16 mouse cellular contexts compared by ENCODE assay signal in the genomic region with DNA sequence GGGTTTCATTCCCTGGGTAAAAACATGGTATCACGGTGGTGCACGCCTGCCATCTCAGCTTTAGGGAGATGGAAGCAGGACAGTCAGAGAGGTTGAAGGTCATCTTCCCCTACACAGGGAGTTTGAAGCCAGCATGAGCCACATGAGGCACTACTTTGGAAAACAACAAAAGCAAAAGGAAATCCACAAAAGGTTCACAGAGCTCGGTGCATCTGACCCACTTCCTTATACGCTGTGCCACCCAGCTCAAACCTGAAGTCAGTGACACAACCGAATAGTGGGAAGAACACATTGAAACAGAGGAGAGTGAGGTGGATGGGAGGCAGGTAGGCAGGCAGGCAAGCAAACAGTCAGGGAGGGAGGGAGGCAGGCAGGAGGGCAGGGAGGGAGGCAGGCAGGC. TPM values are rescaled to one million over a fixed set of nuclear protein-coding genes. Genes with fewer than 3 reads are reported as not detected.
DNase-seq lines count a peak whose midpoint lies in the region; ATAC-seq and TF ChIP-seq lines count a peak whose summit lies in the region.
"Had no signal": no experiment of that assay in that cellular context is flagged by ENCODE, and none has a peak within 500 bp of the region (broad histone marks: within the 10 kb centered on the region; RNA-seq: fewer than 3 reads in every experiment).

No protein-coding gene starts in this region.

- intact Hi-C loops in left cerebral cortex, postnatal 25 days (cut with DNase I): no loop called here

- no peak overlapping the region for H3K4me3 ChIP-seq in liver, embryonic 15.5 days (replicated peaks)
- H3K4me3 ChIP-seq in liver, embryonic 12.5 days: no peak overlapping the region
- H3K4me3 ChIP-seq in bone marrow, adult 2 months (replicated peaks; ENCODE audit: control insufficient read depth, low read depth, low read length): no peak overlapping the region
- H3K4me3 ChIP-seq: heart, embryonic 15.5 days; hindbrain, embryonic 13.5 days had no signal

- no peaks in the 10 kb centered on the region for H3K36me3 ChIP-seq in liver, embryonic 15.5 days (replicated peaks)
- no peaks in the 10 kb centered on the region for H3K36me3 ChIP-seq in liver, embryonic 12.5 days
- H3K36me3 ChIP-seq: heart, embryonic 15.5 days; hindbrain, embryonic 13.5 days had no signal

- TF ChIP-seq CTCF in bone marrow, adult 2 months (IDR thresholded peaks at IDR 0.05; ENCODE audit: control insufficient read depth, insufficient read depth, low read length): no peak

- peak overlapping the region; percentile 61 for H3K27ac ChIP-seq in liver, embryonic 15.5 days (replicated peaks)
- H3K27ac ChIP-seq in liver, embryonic 12.5 days: no peak overlapping the region
- peak overlapping the region; percentile 60 for H3K27ac ChIP-seq in bone marrow, adult 2 months (ENCODE audit: control insufficient read depth, insufficient read depth, low read depth, low read length, poor library complexity)
- H3K27ac ChIP-seq: heart, embryonic 15.5 days; hindbrain, embryonic 13.5 days had no signal

- peaks cover 30% of the 10 kb centered on the region for H3K4me1 ChIP-seq in liver, embryonic 15.5 days (replicated peaks)
- peaks cover 19% of the 10 kb centered on the region for H3K4me1 ChIP-seq in liver, embryonic 12.5 days
- peaks cover 3% of the 10 kb centered on the region; the same call in 1 of the 2 replicates for H3K4me1 ChIP-seq in bone marrow, adult 2 months (ENCODE audit: control insufficient read depth, insufficient read depth, low read length)
- H3K4me1 ChIP-seq: hindbrain, embryonic 13.5 days had no signal

- no peak for ATAC-seq in liver, embryonic 15.5 days (ENCODE audit: insufficient read depth)
- no peak for ATAC-seq in liver, embryonic 12.5 days
- ATAC-seq in megakaryocyte, adult 5-6 weeks (ENCODE audit: poor library complexity, severe bottlenecking): peak; percentile 65

- H3K9ac ChIP-seq in liver, embryonic 15.5 days: no peak overlapping the region
- H3K9ac ChIP-seq in liver, embryonic 12.5 days: no peak overlapping the region
- H3K9ac ChIP-seq: heart, embryonic 15.5 days; hindbrain, embryonic 13.5 days had no signal

- no peaks in the 10 kb centered on the region for H3K27me3 ChIP-seq in liver, embryonic 15.5 days
- H3K27me3 ChIP-seq in liver, embryonic 12.5 days (replicated peaks): peaks cover 8% of the 10 kb centered on the region
- H3K27me3 ChIP-seq: heart, embryonic 15.5 days had no signal

- 0 out of 2 replicates have a peak overlapping the region, but pooled peaks have one; percentile 27 for H3K4me2 ChIP-seq in liver, embryonic 15.5 days
- H3K4me2 ChIP-seq in liver, embryonic 12.5 days: no peak overlapping the region
- H3K4me2 ChIP-seq: heart, embryonic 15.5 days; hindbrain, embryonic 13.5 days; midbrain, embryonic 11.5 days had no signal

- 42% methylated on average over 5 of the region's 5 CpGs for WGBS in liver, embryonic 15.5 days (ENCODE audit: insufficient replicate concordance)
- 49% methylated on average over 5 of the region's 5 CpGs for WGBS in liver, embryonic 12.5 days (ENCODE audit: insufficient replicate concordance)
- WGBS in bone marrow, adult 2 months: 20% methylated on average over 5 of the region's 5 CpGs

- TF ChIP-seq POLR2A in bone marrow, adult 2 months (IDR thresholded peaks at IDR 0.05; ENCODE audit: borderline replicate concordance, control insufficient read depth, low read depth, low read length): no peak

- peak; percentile 51 for DNase-seq in CD4-positive helper T cell, adult 2 months (ENCODE audit: low read depth, low spot score)
- DNase-seq in frontal cortex, postnatal 10 days (ENCODE audit: low spot score in 2 of 2): no peak
- no peak for DNase-seq in left cerebral cortex, postnatal 25 days (ENCODE audit: low spot score in 2 of 2)
- DNase-seq: cerebellum, adult 18-20 months; heart, adult 11 months; kidney, adult 18-20 months; layer of hippocampus, adult 9-11 months; lung, postnatal 10 days had no signal

- no peaks in the 10 kb centered on the region for H3K9me3 ChIP-seq in liver, embryonic 15.5 days (replicated peaks)
- no peaks in the 10 kb centered on the region for H3K9me3 ChIP-seq in liver, embryonic 12.5 days (replicated peaks)
- H3K9me3 ChIP-seq: heart, embryonic 15.5 days; hindbrain, embryonic 13.5 days had no signal

RNA-seq across cellular contexts. Expression of a gene that starts 11.8 kb away (rescaled TPM):
- 17.4 and 18.2 TPM in 2 replicates for polyA plus RNA-seq in liver, embryonic 15.5 days (2015; fragmentation: Nextera tagmentation; extraction: Ambion mirVana)
- 27.3 and 30.4 TPM in 2 replicates for polyA plus RNA-seq in liver, embryonic 12.5 days (2016; fragmentation: Nextera tagmentation; extraction: Ambion mirVana)
- 20.8 and 36.2 TPM in 2 replicates for polyA plus RNA-seq in bone marrow, adult 2 months (2011; ENCODE audit: insufficient read depth, insufficient read length, low replicate concordance, missing spikeins)
- 25.1 and 35.7 TPM in 2 replicates for total RNA-seq in megakaryocyte, adult 5-6 weeks (2015)
- total RNA-seq in megakaryocyte, adult 5-6 weeks (2017): 40.6 and 43.1 TPM in 2 replicates
- 10 to 100 TPM; 49.7 to 54.0 TPM for total RNA-seq in left cerebral cortex, postnatal 25 days (2021)

RNA-seq across cellular contexts. Expression of a gene that starts 12.8 kb away (rescaled TPM):
- 13.0 and 14.0 TPM in 2 replicates for polyA plus RNA-seq in liver, embryonic 15.5 days (2015; fragmentation: Nextera tagmentation; extraction: Ambion mirVana)
- 21.8 and 23.4 TPM in 2 replicates for polyA plus RNA-seq in liver, embryonic 12.5 days (2016; fragmentation: Nextera tagmentation; extraction: Ambion mirVana)
- polyA plus RNA-seq in bone marrow, adult 2 months (2011; ENCODE audit: insufficient read depth, insufficient read length, low replicate concordance, missing spikeins): 13.0 and 19.5 TPM in 2 replicates
- 79.3 and 125 TPM in 2 replicates for total RNA-seq in megakaryocyte, adult 5-6 weeks (2015)
- 55.5 and 59.5 TPM in 2 replicates for total RNA-seq in megakaryocyte, adult 5-6 weeks (2017)
- 10 to 100 TPM; 12.1 to 12.7 TPM for total RNA-seq in left cerebral cortex, postnatal 25 days (2021)

RNA-seq across cellular contexts. Expression of a gene that starts 40.2 kb away (rescaled TPM):
- 0.63 TPM in 1 of 2 replicates, not detected in the other for polyA plus RNA-seq in liver, embryonic 15.5 days (2015; fragmentation: Nextera tagmentation; extraction: Ambion mirVana)
- 1.8 and 4.8 TPM in 2 replicates for polyA plus RNA-seq in liver, embryonic 12.5 days (2016; fragmentation: Nextera tagmentation; extraction: Ambion mirVana)
- not detected in 2 replicates for polyA plus RNA-seq in bone marrow, adult 2 months (2011; ENCODE audit: insufficient read depth, insufficient read length, low replicate concordance, missing spikeins)
- total RNA-seq in megakaryocyte, adult 5-6 weeks (2015): 6.1 and 22.8 TPM in 2 replicates
- total RNA-seq in megakaryocyte, adult 5-6 weeks (2017): not detected in 2 replicates
- total RNA-seq in left cerebral cortex, postnatal 25 days (2021): 10 to 100 TPM; 43.9 to 47.8 TPM
- polyA plus RNA-seq: cortical plate, adult 2 months had no signal
